Mouse (Mus musculus): ENCODE results near the gene L3mbtl2. TPM values are rescaled to one million over a fixed set of nuclear protein-coding genes. Genes with fewer than 3 reads are reported as not detected.

L3mbtl2 gene
- polyA plus RNA-seq, 1 experiment from 2014 or later, result 9.4 TPM

DNA sequence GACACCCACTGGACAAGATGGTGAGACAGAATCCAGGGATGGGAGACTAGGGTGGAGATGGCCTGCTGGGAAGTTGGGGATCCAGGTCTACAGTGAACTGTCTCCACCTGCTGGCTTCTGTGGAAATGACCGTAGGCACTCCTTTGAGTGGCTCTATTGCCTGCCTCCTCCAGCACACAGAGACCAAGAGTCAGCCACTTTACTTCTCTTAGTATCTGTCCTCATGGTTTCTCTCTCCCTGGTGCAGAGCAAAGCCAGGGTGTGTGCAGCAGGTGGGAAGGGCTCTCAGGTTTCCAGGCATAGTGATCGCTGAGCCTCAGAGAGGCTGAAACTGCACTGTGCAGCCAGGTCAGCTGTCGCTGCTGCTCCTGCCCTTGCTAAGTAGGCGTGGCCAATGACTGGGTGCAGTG, 6.5 kb downstream of the L3mbtl2 start:
- peak; percentile 32; the same call in 1 of the 2 replicates for ATAC-seq
- peak; percentile 44 for DNase-seq (ENCODE audit: low spot score)
- Histone ChIP-seq H3K4me3 (ENCODE audit: low read depth, low read length) (no peak overlapping the region), H3K27me3 (replicated peaks; ENCODE audit: insufficient read depth, low read length) (no peaks in the 10 kb centered on the region), H3K9ac (replicated peaks; ENCODE audit: low read depth) (no peak overlapping the region), H3K27ac (ENCODE audit: low read length) (no peak overlapping the region), H3K4me1 (ENCODE audit: insufficient read depth, low read depth, low read length) (no peaks in the 10 kb centered on the region), H3K4me2 (replicated peaks; ENCODE audit: low read depth, low read length) (no peak overlapping the region), H3K36me3 (ENCODE audit: insufficient read depth, low read length) (no peaks in the 10 kb centered on the region; the same call in none of the 2 replicates), H3K9me3 (ENCODE audit: low read length) (no peaks in the 10 kb centered on the region)
- 78% methylated on average over 4 of the region's 4 CpGs for WGBS
- peak; percentile 68 for TF ChIP-seq CTCF (IDR thresholded peaks at IDR 0.05)
- no peak for TF ChIP-seq EP300 (IDR thresholded peaks at IDR 0.05)

DNA sequence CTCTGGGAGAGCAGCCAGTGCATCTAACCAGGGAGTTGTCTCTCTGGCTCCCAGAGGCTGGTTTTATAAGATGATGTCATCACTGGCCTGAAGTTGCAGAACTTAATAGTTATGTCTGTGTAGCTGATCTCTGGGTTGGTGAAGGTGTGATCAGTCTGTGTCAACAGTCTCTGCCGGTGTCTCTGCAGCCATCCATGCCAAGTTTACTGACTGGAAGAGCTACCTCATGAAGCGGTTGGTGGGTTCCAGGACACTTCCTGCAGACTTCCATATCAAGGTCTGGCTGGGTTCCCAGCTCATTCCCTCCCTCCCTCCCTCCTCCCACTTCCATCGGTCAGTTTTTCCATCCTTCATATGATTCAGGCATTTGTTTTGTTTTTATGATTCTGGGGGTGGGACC, 12.9 kb downstream of the L3mbtl2 start:
- WGBS, result 54% methylated on average over 3 of the region's 3 CpGs
- no peak overlapping the region for H3K27ac ChIP-seq (ENCODE audit: low read length)
- H3K4me1 ChIP-seq (ENCODE audit: insufficient read depth, low read depth, low read length), result no peaks in the 10 kb centered on the region
- no peak overlapping the region for H3K4me3 ChIP-seq (ENCODE audit: low read depth, low read length)
- no peaks in the 10 kb centered on the region for H3K9me3 ChIP-seq (ENCODE audit: low read length)
- H3K4me2 ChIP-seq (replicated peaks; ENCODE audit: low read depth, low read length), result no peak overlapping the region
- no peak for DNase-seq (ENCODE audit: low spot score)
- TF ChIP-seq CTCF (IDR thresholded peaks at IDR 0.05) (no peak), EP300 (IDR thresholded peaks at IDR 0.05) (no peak)
- H3K36me3 ChIP-seq (ENCODE audit: insufficient read depth, low read length), result no peaks in the 10 kb centered on the region
- no peak overlapping the region for H3K9ac ChIP-seq (replicated peaks; ENCODE audit: low read depth)
- no peaks in the 10 kb centered on the region for H3K27me3 ChIP-seq (replicated peaks; ENCODE audit: insufficient read depth, low read length)
- no peak; the same call in 1 of the 2 replicates for ATAC-seq

DNA sequence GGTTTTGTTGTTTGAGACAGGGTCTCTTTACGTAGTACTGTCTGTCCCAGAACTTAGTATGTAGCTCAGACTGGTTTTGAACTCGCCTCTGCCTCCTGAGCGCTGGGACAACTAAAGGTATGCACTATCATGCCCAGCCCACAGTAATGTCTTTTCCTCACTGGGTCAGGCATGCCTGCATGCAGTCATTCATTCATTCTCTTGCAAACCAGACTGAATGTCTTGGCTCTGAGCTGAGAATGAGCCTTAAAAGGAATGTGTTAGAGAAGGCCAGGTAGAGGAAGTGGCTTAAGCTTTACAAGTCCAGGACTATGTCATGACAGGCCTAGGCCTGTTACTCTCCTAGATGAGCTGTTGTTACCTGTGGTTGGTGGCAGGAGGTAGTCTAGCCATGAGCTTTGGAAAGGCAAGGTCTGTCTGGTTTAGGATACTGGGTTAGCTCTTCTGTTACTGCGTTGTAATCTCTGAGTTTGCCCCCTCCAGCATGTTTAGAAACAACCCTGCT, 16.7 kb downstream of the L3mbtl2 start:
- WGBS, result 96% methylated on average over 4 of the region's 4 CpGs
- Histone ChIP-seq H3K4me3 (ENCODE audit: low read depth, low read length) (no peak overlapping the region), H3K9me3 (ENCODE audit: low read length) (no peaks in the 10 kb centered on the region), H3K4me2 (replicated peaks; ENCODE audit: low read depth, low read length) (no peak overlapping the region), H3K27me3 (replicated peaks; ENCODE audit: insufficient read depth, low read length) (no peaks in the 10 kb centered on the region), H3K4me1 (ENCODE audit: insufficient read depth, low read depth, low read length) (no peaks in the 10 kb centered on the region), H3K27ac (ENCODE audit: low read length) (no peak overlapping the region), H3K36me3 (ENCODE audit: insufficient read depth, low read length) (peaks cover 11% of the 10 kb centered on the region; the same call in 1 of the 2 replicates), H3K9ac (replicated peaks; ENCODE audit: low read depth) (no peak overlapping the region)
- DNase-seq (ENCODE audit: low spot score), result no peak
- no peak for ATAC-seq
- TF ChIP-seq CTCF (IDR thresholded peaks at IDR 0.05) (no peak), EP300 (IDR thresholded peaks at IDR 0.05) (no peak)

DNA sequence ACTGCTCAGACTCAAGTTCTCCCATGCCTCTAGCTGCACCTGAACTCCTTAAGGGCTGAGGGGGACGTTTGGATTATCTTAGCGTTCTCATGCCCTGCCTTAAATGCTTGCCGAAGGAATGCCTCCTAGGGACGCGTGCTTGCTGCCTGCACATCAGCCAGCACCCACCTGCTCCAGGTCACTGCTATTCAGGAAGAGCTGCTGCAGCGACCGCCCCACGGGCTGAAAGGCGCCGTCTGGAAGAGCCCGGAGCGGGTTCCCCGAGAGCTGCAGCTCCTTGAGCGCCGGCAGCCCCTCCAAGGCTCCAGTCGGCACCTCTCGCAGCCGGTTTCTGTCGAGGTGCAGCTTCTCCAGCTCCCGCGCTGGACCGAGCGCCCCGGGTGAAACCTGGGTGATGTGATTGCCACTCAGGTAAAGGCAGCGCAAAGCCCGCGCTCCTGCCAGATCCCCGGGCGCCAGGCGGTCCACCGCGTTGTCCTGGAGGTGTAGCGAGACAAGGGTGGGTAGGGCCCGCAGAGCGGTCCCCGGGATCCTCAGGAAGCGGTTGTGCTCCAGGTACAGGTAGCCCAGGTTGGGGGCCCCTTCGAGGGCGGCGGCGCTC, 29.8 kb downstream of the L3mbtl2 start:
- 6% methylated on average over 40 of the region's 41 CpGs for WGBS
- H3K27ac ChIP-seq (ENCODE audit: low read length), result no peak overlapping the region
- TF ChIP-seq EP300 (IDR thresholded peaks at IDR 0.05) (no peak), CTCF (IDR thresholded peaks at IDR 0.05) (no peak)

DNA sequence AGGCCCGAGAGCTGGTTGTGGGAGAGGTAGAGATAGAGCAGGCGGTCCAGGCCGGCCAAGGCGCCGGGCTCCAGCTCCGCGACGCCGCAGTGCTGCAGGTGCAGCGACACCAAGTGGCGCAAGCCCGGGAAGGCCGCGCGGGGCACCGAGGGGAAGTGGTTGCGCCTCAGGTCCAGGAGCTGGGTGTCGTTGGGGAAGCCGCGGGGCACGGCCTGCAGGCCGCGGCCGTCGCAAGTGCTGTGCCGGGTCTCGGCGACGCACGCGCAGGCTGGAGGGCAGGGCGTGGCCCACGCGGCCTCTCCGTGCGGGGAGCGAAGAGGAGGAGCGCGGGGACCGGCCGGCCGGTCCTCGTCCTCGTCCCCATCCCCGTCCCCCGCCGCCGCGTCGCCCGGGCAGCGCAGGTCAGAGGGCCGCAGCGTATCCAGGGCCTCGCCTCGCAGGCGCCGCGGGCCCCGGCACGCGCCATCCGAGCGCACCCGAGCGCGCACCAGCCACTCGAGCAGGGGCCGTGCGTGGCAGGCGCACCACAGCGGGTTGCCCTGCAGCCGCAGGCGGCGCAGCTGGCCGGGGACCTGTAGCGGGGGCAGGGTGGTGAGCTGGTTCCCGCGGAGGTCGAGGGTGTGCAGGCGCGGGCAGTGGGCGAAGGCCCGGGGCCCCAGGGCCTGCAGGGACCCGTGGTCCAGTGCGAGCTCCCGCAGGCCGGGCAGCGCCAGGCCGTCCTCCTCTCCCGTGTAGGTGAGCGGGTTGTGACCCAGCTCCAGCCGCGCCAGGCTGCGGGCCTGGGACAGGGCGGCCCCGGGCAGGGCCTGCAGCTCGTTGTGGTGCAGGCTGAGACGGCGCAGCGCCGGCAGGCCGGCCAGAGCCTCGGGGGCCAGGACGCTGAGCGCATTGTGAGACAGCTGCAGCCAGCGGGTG, 30.5 kb downstream of the L3mbtl2 start:
- H3K4me2 ChIP-seq (replicated peaks; ENCODE audit: low read depth, low read length), result peak overlapping the region; percentile 98
- no peaks in the 10 kb centered on the region for H3K9me3 ChIP-seq (ENCODE audit: low read length)
- ATAC-seq, result peak; percentile 85
- no peaks in the 10 kb centered on the region for H3K36me3 ChIP-seq (ENCODE audit: insufficient read depth, low read length)
- WGBS, result under 1% methylated on average over 55 of the region's 107 CpGs
- H3K27me3 ChIP-seq (replicated peaks; ENCODE audit: insufficient read depth, low read length), result peaks cover 19% of the 10 kb centered on the region; the same call in 1 of the 2 replicates
- peak overlapping the region; percentile 39; the same call in 1 of the 2 replicates for H3K9ac ChIP-seq (replicated peaks; ENCODE audit: low read depth)
- TF ChIP-seq EP300 (IDR thresholded peaks at IDR 0.05) (no peak), CTCF (IDR thresholded peaks at IDR 0.05) (peak; percentile 81)
- DNase-seq (ENCODE audit: low spot score), result peak; percentile 85
- H3K4me1 ChIP-seq (ENCODE audit: insufficient read depth, low read depth, low read length), result no peaks in the 10 kb centered on the region; the same call in 1 of the 2 replicates
- H3K27ac ChIP-seq (ENCODE audit: low read length), result no peak overlapping the region
- H3K4me3 ChIP-seq (ENCODE audit: low read depth, low read length), result peak overlapping the region; percentile 47

More for the DNA sequence above, 29.8 kb downstream of the L3mbtl2 start:
- Histone ChIP-seq H3K4me1 (ENCODE audit: insufficient read depth, low read depth, low read length) (no peaks in the 10 kb centered on the region; the same call in 1 of the 2 replicates), H3K9me3 (ENCODE audit: low read length) (no peaks in the 10 kb centered on the region), H3K27me3 (replicated peaks; ENCODE audit: insufficient read depth, low read length) (peaks cover 19% of the 10 kb centered on the region; the same call in 1 of the 2 replicates), H3K4me2 (replicated peaks; ENCODE audit: low read depth, low read length) (peak overlapping the region; percentile 98), H3K36me3 (ENCODE audit: insufficient read depth, low read length) (no peaks in the 10 kb centered on the region), H3K9ac (replicated peaks; ENCODE audit: low read depth) (no peak overlapping the region; the same call in 1 of the 2 replicates), H3K4me3 (ENCODE audit: low read depth, low read length) (peak overlapping the region; percentile 47)
- ATAC-seq (peak; percentile 15), DNase-seq (ENCODE audit: low spot score) (no peak)

DNA sequence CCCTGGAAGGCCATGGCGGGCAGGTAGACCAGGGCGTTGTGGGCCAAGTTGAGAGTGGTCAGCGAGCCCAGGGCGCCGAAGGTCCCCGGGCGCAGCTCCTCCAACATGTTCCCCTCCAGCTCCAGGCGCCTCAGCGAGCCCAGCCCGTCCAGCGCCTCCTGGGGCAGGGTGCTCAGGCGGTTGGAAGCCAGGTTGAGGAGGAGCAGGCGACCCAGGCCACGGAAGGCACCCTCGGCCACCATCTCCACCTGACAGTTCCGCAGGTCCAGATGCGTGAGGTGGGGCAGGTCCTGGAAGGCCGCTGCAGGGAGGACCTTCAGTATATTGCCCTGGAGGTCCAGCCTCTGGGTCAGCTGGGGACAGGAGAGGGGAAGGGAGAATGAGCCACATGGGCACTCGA, 31.2 kb downstream of the L3mbtl2 start:
- DNase-seq (ENCODE audit: low spot score) (no peak), ATAC-seq (no peak)
- Histone ChIP-seq H3K36me3 (ENCODE audit: insufficient read depth, low read length) (no peaks in the 10 kb centered on the region), H3K27me3 (replicated peaks; ENCODE audit: insufficient read depth, low read length) (peaks cover 19% of the 10 kb centered on the region; the same call in 1 of the 2 replicates), H3K9ac (replicated peaks; ENCODE audit: low read depth) (peak overlapping the region; percentile 39; the same call in 1 of the 2 replicates), H3K4me2 (replicated peaks; ENCODE audit: low read depth, low read length) (peak overlapping the region; percentile 98), H3K4me3 (ENCODE audit: low read depth, low read length) (peak overlapping the region; percentile 47), H3K4me1 (ENCODE audit: insufficient read depth, low read depth, low read length) (no peaks in the 10 kb centered on the region; the same call in 1 of the 2 replicates), H3K9me3 (ENCODE audit: low read length) (no peaks in the 10 kb centered on the region), H3K27ac (ENCODE audit: low read length) (no peak overlapping the region)
- 26% methylated on average over 16 of the region's 19 CpGs for WGBS
- TF ChIP-seq CTCF (IDR thresholded peaks at IDR 0.05), result no peak
- TF ChIP-seq EP300 (IDR thresholded peaks at IDR 0.05), result no peak

Data from lung, postnatal 0 days (tissue).